Mouse (Mus musculus) layer of hippocampus, adult 11-12 months (tissue): ENCODE results near the gene Lrrn1.

ENCODE experiments used
- DNase-seq: peaks from one replicate; pipeline ENCODE4 v3.0.0; 2022; ENCODE audit warnings: low spot score

The Lrrn1 gene

GRCm38 (mm10) chr6:107583759-107584383 is 54.3 kb downstream of the Lrrn1 start:
- no peak for DNase-seq

DNA sequence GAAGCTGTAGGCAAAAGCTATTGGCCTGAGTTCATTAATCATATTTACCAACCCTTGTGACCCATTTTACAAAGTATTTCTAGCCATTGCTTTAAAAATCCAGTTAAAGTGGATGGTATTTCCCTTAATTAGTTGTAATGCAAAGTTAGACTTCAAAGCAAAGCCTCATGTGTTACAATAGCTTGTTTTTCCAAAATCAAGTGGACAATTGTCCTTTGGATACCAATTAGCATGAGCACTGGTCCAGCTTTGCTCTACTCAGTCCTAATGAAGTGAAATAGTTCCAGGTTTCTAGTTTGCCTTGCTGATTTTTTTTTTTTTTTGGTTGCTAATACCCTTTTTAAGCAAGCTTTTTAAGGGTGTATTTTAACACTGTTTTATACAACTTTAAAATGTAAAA is 75.6 kb downstream of the Lrrn1 start:
- DNase-seq = no peak

- DNase-seq = no peak
These were observed 84.7 kb downstream of the Lrrn1 start for GRCm38 (mm10) chr6:107614288-107614687.
